Mouse (Mus musculus): ENCODE results near the gene Zranb3. TPM values are rescaled to one million over a fixed set of nuclear protein-coding genes. Genes with fewer than 3 reads are reported as not detected.
A peak's percentile ranks its signal among the peaks of the same experiment; 100 is the strongest.

Gene Zranb3
- total RNA-seq, 1 experiment from 2014 or later = 6.0 TPM

GRCm38 (mm10) chr1:127942231-127942630, 160.6 kb downstream of the Zranb3 start:
- peak; percentile 47 for DNase-seq

DNA sequence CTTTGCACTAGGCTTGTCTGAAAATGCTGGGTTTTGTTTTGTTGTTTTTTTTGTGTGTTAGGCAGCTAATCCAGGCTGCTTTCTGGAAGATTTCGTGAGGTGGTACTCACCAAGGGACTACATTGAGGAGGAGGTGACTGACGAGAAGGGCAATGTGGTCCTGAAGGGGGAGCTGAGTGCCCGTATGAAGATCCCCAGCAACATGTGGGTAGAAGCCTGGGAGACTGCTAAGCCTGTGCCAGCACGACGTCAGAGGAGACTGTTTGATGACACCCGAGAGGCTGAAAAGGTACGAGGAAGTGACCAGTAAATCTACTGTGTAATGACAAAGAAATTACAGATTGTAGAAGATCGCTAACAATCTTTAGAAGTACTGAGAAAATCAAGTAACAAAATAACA, 165.6 kb downstream of the Zranb3 start:
- peak; percentile 38 for DNase-seq

DNA sequence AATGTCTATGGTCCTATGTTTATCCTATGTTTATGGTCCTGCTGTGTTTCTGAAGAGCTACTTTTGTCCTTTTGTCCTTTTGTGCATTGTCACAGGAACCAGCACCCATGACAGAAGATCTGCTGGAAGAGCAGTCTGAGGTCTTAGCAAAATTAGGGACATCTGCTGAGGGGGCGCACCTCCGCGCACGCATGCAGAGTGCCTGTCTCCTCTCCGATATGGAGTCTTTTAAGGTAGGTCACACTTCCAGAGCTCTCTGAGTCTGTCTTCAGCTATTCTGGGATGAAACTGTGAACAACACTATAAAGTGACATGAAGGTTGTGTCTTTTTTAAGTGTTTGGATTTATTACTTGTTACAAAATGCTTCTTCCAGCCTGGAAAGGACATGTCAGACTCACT, 168.5 kb downstream of the Zranb3 start:
- no peak for DNase-seq

GRCm38 (mm10) chr1:127933405-127933804, 169.4 kb downstream of the Zranb3 start:
- no peak for DNase-seq

GRCm38 (mm10) chr1:127915802-127916201, 187.0 kb downstream of the Zranb3 start:
- DNase-seq = no peak

GRCm38 (mm10) chr1:127915316-127915715, 187.5 kb downstream of the Zranb3 start:
- DNase-seq = no peak

DNA sequence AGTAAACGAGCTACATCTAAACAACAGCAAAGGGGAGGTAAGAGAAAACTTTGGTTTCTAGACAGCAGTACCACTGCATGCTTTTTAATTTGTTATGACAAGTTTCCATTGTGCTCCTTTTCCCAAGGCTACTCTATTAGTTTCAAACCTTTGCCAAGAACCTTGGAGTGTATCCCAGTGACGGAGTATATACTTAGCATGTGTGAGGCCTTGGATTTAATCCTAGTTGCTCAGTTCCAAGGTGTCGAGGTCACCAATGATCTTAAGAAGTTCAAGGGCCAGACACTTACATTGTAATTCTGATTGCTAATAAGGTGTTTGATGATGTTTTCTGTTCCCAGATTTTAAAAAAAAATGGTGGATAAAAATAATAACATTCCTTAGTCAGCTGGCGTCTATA, 189.7 kb downstream of the Zranb3 start:
- peak; percentile 7 for DNase-seq

- no peak for DNase-seq
Observed at GRCm38 (mm10) chr1:127904774-127905385, 198.0 kb downstream of the Zranb3 start.

Other genes with a start within 250 kb of the Zranb3 start
- gene Map3k19, start 248.0 kb downstream of the Zranb3 start, total RNA-seq (2021) = 0.07 and 0.60 TPM in 2 replicates
- gene Rab3gap1, start 234.3 kb downstream of the Zranb3 start, total RNA-seq (2021) = 41.1 and 46.4 TPM in 2 replicates
- 67.1 and 75.3 TPM in 2 replicates for gene R3hdm1, start 254 bp upstream of the Zranb3 start, total RNA-seq (2021)
- gene Ubxn4, start 140.9 kb upstream of the Zranb3 start, total RNA-seq (2021) = 62.2 and 62.9 TPM in 2 replicates
- 0.08 and 0.11 TPM in 2 replicates for gene Lct, start 225.3 kb upstream of the Zranb3 start, total RNA-seq (2021)

Measured in adrenal gland, postnatal 14 days (tissue).